Mouse (Mus musculus): ENCODE measurements at regions not wholly inside any gene's neighbourhood (a gene's known extent, or its start where the extent isn't known, plus 50 kb on each side); places are given as distances from the start of the nearest gene placed in this dataset.

DNA sequence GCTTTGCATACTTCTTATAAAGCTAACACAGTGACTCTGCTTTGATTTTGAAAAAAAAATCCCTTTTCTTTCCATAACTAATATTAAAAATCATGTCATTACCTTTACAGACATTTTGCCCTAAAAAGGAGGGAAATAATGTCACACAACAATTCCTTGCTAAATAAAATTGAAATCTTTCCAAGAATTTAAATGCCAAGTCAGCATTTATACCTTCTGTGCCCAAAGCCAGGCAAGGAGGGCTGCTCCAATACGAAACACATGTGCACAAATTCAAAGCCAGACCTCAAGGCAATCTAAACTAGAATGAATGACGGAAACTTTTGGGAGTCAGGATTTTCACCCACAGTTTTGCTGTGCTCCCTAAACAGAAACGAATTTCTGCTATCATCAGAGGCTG, 646.4 kb downstream of the Robo2 start:
- no peak for DNase-seq (ENCODE audit: low read depth, low spot score)
- CTCF ChIA-PET = no interaction called here

DNA sequence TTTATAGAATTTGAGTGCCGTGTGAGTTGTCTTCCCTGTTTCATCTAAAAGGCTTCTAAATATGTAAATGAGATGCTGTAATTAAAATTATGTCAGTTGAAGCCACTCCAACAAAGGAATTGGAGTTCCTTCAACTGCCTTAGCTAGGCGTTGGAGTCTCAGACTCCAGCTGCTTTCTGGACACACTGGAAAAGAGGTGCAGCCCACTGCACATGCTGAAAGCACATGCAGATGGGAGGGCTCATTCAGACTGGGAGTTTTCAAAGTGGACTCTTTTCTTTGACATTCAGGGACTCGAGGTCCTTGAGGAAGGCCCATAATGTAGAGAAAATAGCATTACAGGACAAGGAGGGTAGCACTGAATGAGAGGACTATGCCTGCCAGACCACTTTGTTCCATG, 650.7 kb downstream of the Robo2 start:
- POLR2A ChIA-PET = no interaction called here
- H3K27me3 ChIP-seq = no peaks in the 10 kb centered on the region
- in situ Hi-C loops (cut with MboI; ENCODE audit: low pct_unique_long_range_greater_than_20kb) = no loop called here
- TF ChIP-seq CTCF (IDR thresholded peaks at IDR 0.05) = no peak
- DNase-seq (ENCODE audit: low read depth, low spot score) = no peak
- ATAC-seq = no peak
- CTCF ChIA-PET = no interaction called here

More for the DNA sequence above, 646.4 kb downstream of the Robo2 start:
- in situ Hi-C loops (cut with MboI; ENCODE audit: low pct_unique_long_range_greater_than_20kb) = no loop called here
- no peak for TF ChIP-seq CTCF (IDR thresholded peaks at IDR 0.05)
- H3K27me3 ChIP-seq = no peaks in the 10 kb centered on the region
- POLR2A ChIA-PET = no interaction called here
- no peak for ATAC-seq

DNA sequence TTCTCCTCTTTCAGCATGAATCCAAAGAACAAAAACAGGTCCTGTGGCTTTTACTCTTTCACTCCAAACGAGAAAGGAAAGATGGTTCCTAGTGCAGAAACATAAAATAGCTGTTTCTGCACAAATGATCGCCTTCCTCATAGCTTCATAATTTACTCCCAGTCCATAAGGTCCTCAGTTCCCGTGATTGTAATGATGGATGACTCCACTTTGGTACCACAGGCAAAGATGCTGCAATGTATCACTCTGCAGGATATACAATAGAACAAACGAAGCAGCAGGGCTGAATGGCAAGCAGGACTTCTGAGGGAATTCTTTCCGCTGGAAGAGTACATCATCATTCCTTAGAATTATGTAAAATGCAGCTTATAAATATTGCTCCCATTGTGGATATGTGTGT, 652.8 kb downstream of the Robo2 start:
- ATAC-seq (no peak), DNase-seq (ENCODE audit: low read depth, low spot score) (no peak)
- POLR2A ChIA-PET = no interaction called here
- H3K27me3 ChIP-seq = no peaks in the 10 kb centered on the region
- no peak for TF ChIP-seq CTCF (IDR thresholded peaks at IDR 0.05)
- in situ Hi-C loops (cut with MboI; ENCODE audit: low pct_unique_long_range_greater_than_20kb) = no loop called here
- CTCF ChIA-PET = no interaction called here

DNA sequence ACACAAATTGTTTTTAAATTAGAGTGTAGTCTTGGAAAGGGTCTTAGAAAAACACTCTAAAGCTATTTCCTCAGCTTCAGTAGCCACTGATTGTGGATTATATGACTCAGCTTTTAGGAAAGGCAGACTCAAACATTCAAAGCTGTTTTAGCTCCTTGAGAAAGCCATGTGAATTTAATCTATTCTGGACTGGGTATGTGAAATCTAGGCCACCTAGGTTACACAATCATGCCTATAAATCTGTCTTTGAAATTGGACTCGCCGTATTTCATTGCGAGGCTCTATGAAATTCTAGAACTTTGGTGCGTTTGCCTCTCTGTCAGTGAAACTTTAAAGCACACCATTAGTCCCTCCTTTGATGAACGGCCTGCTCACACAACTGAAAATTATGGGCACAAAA, 657.3 kb downstream of the Robo2 start:
- ChIA-PET POLR2A (no interaction called here), CTCF (no interaction called here)
- ATAC-seq = no peak
- TF ChIP-seq CTCF (IDR thresholded peaks at IDR 0.05) = no peak
- in situ Hi-C loops (cut with MboI; ENCODE audit: low pct_unique_long_range_greater_than_20kb) = no loop called here
- DNase-seq (ENCODE audit: low read depth, low spot score) = no peak
- no peaks in the 10 kb centered on the region for H3K27me3 ChIP-seq

DNA sequence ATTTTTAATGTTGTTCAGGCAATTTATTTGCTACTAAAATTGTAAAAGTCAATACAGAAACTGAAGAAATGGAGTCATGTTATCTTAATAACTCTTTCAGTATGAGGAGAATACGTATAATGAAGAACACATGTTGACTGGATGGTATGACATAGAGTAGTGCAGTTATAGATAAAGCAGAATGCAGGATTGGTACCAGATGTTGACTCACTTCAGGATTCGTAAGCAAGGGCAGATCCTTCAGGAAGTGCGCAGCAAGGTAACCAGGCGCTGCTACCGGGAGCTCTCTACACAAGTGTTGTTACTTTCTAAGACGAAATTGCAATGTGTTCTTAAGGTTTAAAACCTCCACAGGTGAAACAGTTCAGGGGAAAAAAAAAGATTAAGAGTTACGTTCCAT, 683.3 kb downstream of the Robo2 start:
- in situ Hi-C loops (cut with MboI; ENCODE audit: low pct_unique_long_range_greater_than_20kb) = no loop called here
- ChIA-PET CTCF (no interaction called here), POLR2A (no interaction called here)
- ATAC-seq (no peak), DNase-seq (ENCODE audit: low read depth, low spot score) (no peak)
- no peak for TF ChIP-seq CTCF (IDR thresholded peaks at IDR 0.05)
- no peaks in the 10 kb centered on the region for H3K27me3 ChIP-seq

DNA sequence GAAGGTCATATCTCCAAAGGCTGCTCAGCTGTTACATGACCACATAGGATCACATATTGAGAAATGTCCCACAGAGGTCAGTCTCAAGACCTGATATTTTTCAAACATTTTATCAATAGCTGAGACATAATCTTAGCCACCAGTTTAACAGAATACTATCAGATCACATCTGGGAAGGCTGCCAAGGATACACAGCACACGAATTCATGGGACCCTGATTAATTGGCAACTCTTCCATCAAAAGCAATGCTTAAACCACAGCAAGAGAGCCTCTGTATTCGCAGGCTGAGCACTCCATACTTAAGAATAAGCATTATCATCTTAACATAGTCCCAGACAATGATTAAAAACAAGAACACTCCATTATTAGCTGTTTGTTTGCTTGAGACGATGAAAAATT, 691.9 kb downstream of the Robo2 start:
- ChIA-PET POLR2A (no interaction called here), CTCF (no interaction called here)
- no peaks in the 10 kb centered on the region for H3K27me3 ChIP-seq
- in situ Hi-C loops (cut with MboI; ENCODE audit: low pct_unique_long_range_greater_than_20kb) = no loop called here
- TF ChIP-seq CTCF (IDR thresholded peaks at IDR 0.05) = no peak
- ATAC-seq (no peak), DNase-seq (ENCODE audit: low read depth, low spot score) (no peak)

DNA sequence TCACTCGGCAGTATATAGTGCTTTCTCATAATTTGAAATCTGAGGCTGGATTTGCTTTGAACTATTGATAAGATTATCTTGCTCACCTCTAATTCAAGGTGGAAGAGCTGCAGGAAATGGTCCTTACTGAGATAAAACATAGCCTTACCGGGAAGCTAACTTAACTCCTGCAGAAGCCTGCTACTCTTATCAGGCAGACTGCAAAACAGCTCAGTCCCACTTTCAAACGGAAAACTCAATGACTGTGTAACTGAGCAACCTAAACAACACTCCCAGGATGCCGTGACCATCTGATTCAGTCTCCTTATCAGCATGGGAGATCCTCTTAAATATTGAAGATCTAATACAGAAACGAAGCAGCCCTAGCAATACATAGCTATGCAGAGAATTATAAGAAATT, 695.3 kb downstream of the Robo2 start:
- in situ Hi-C loops (cut with MboI; ENCODE audit: low pct_unique_long_range_greater_than_20kb) = no loop called here
- CTCF ChIA-PET = no interaction called here
- POLR2A ChIA-PET = no interaction called here
- TF ChIP-seq CTCF (IDR thresholded peaks at IDR 0.05) = no peak
- no peaks in the 10 kb centered on the region for H3K27me3 ChIP-seq
- ATAC-seq (no peak), DNase-seq (ENCODE audit: low read depth, low spot score) (no peak)

DNA sequence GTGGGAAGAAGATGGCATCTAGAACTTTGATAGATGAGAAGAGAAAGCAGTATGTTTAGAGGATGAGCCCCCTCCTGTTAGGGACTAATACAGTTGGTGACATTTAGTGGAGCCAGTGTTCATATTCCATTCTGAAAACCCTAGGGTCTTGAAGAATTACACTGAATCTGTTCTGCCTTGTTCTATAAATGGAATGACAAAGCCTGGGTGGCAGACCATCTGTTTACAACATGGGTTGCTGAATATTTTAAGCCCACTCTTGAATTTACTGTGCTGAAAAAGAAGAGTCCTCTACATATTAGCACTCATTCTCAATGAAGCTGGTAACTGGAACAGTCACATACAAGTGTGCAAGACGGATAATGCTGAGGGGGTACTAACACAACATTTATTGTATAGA, 704.6 kb downstream of the Robo2 start:
- TF ChIP-seq CTCF (IDR thresholded peaks at IDR 0.05) = no peak
- ChIA-PET POLR2A (no interaction called here), CTCF (no interaction called here)
- ATAC-seq = no peak
- DNase-seq (ENCODE audit: low read depth, low spot score) = no peak
- in situ Hi-C loops (cut with MboI; ENCODE audit: low pct_unique_long_range_greater_than_20kb) = no loop called here
- no peaks in the 10 kb centered on the region for H3K27me3 ChIP-seq

DNA sequence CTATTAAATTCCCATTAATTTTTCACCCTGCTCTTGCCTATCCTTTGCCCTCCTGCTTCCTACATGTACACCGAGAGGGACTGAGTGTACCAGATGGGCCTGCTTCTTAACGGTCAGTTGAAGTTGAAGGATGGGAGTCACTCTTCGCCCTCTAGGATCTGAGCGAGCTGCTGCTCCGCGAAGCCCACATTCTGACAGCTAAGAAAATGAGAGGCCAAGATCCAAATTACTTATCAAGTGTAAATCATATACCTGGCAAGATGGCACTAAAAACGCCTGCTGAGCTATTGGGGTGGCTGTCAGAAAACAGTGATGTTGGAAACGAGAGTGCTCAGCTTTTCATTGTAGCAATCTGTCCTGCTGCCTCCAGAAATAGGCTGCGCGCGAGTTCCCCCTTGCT, 722.4 kb downstream of the Robo2 start:
- no peaks in the 10 kb centered on the region for H3K27me3 ChIP-seq
- DNase-seq (ENCODE audit: low read depth, low spot score) (no peak), ATAC-seq (no peak)
- no peak for TF ChIP-seq CTCF (IDR thresholded peaks at IDR 0.05)
- in situ Hi-C loops (cut with MboI; ENCODE audit: low pct_unique_long_range_greater_than_20kb) = no loop called here
- ChIA-PET CTCF (no interaction called here), POLR2A (no interaction called here)

DNA sequence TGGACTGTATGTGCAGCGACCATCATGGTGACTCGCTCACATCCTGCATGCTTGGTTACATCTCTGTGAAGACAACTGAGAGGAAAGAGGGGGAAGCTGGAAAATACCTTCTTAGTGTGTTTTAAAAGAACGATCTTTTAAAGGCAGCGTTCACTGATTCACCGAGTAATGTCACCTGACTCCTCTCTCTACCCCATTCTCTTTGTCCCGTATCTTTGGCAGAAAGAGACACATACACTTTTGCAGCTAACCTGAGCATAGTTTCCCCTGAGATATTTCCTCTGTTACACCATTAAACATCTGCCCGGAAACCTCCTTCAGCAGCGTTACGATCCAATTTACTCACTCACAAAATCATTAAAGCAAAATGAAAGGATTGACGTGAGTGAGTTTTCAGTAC, 731.8 kb downstream of the Robo2 start:
- no peak for ATAC-seq
- no peak for TF ChIP-seq CTCF (IDR thresholded peaks at IDR 0.05)
- no peaks in the 10 kb centered on the region for H3K27me3 ChIP-seq
- ChIA-PET CTCF (interaction anchor here (0.7 kb wide), 1 partner anchor 312 kb away, joined by 3 read pairs; no protein-coding TSS in a partner anchor), POLR2A (no interaction called here)
- no peak for DNase-seq (ENCODE audit: low read depth, low spot score)
- in situ Hi-C loops (cut with MboI; ENCODE audit: low pct_unique_long_range_greater_than_20kb) = no loop called here

DNA sequence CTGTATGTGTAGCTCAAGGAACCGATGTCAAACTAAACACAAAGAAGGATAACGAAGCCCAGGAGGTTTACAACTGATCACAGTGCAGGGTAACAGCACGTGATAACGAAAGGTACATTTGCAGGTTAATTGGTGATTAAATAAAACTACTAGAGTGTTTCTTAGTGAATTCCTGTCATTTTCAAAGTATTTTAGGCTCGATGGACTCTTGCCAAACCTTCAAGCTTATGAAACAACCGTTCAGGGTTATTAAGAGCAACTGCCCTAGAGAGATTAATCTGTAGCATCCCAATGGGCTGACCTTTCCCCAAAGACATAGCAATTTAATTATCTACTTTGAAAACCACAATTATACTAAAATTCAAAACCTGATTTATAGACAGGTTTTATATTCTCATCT, 741.1 kb downstream of the Robo2 start:
- no peak for TF ChIP-seq CTCF (IDR thresholded peaks at IDR 0.05)
- DNase-seq (ENCODE audit: low read depth, low spot score) (no peak), ATAC-seq (no peak)
- ChIA-PET POLR2A (no interaction called here), CTCF (no interaction called here)
- no peaks in the 10 kb centered on the region for H3K27me3 ChIP-seq
- in situ Hi-C loops (cut with MboI; ENCODE audit: low pct_unique_long_range_greater_than_20kb) = no loop called here

DNA sequence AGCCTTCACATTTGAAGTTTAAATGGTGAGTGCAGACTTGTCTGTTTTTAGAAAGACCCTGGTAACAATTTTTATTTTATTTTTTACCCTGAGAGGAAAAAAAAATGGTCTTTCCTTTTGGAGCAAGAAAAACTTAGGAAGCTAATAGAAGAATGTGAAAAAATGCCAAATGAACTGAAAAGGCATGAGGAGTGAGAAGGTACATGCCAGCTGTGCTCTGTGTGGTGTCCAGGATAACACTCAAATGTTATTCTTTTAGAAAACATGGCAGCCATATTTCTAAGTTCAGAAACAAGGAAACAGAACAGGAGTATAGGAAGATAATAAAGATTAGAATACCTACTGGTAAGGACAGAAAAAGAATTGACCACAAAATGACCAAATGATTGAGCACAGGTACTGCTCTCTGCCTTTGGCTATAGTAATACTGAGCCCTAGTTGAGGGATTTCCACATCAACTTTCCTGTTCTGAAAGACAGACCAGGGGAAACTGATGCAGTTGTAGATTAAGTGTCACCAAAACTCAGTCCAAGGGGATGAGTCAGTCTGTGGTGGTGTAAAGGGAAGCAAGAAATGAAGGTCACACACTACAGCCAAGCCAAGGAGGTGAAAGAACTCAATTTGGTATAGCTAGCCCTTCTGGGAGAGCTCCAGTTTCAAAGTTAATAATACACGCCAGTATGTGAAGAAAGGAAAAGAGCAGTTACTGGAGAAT, 758.5 kb downstream of the Robo2 start:
- in situ Hi-C loops (cut with MboI; ENCODE audit: low pct_unique_long_range_greater_than_20kb) = no loop called here
- CTCF ChIA-PET = no interaction called here

More for the DNA sequence above, 758.5 kb downstream of the Robo2 start:
- no peaks in the 10 kb centered on the region for H3K27me3 ChIP-seq
- POLR2A ChIA-PET = no interaction called here
- DNase-seq (ENCODE audit: low read depth, low spot score) (no peak), ATAC-seq (no peak)
- no peak for TF ChIP-seq CTCF (IDR thresholded peaks at IDR 0.05)
